Mouse (Mus musculus) neural tube, embryonic 14.5 days (tissue): ENCODE data around the gene Gpr12. TPM values are rescaled to one million over a fixed set of nuclear protein-coding genes. Genes with fewer than 3 reads are reported as not detected.
"Not testable (repeated sequence)": the region's sequence is repeated elsewhere in the genome, so short reads cannot be mapped to it uniquely, and the experiment has no call there.

Experiments used
- ATAC-seq: fragments of 200-750 bp; cut with Nextera tagmentation; 2 replicates; pipeline ENCODE4 v1.8.0; 2017; ENCODE audit warnings: low read depth, mild to moderate bottlenecking, moderate TSS enrichment, moderate library complexity
- H3K27ac ChIP-seq: fragments of 300-500 bp; sonication (generic); 2 replicates; pipeline ENCODE4 v1.5.1; 2014; ENCODE audit warnings: low read depth, mild to moderate bottlenecking, control low read depth, low read length, moderate library complexity, mixed read lengths
- H3K27me3 ChIP-seq: fragments of 300-500 bp; sonication (generic); 2 replicates; pipeline ENCODE4 v1.6.1; 2014; ENCODE audit warnings: low read length; ENCODE audit not compliant: control insufficient read depth, insufficient read depth
- H3K36me3 ChIP-seq: fragments of 300-500 bp; sonication (generic); 2 replicates; pipeline ENCODE4 v1.6.1; 2014; ENCODE audit warnings: low read length, mixed read lengths; ENCODE audit not compliant: control insufficient read depth, insufficient read depth
- H3K4me1 ChIP-seq: fragments of 300-500 bp; sonication (generic); 2 replicates; pipeline ENCODE4 v1.6.1; 2014; ENCODE audit warnings: low read length; ENCODE audit not compliant: control insufficient read depth, insufficient read depth
- H3K4me2 ChIP-seq: fragments of 300-500 bp; sonication (generic); 2 replicates; pipeline ENCODE4 v1.6.1; 2014; ENCODE audit warnings: mild to moderate bottlenecking, low read depth, low read length, control low read depth
- H3K4me3 ChIP-seq: fragments of 300-500 bp; sonication (generic); 2 replicates; pipeline ENCODE4 v1.5.1; 2014; ENCODE audit warnings: low read depth, low read length, control low read depth, mixed read lengths
- H3K9ac ChIP-seq: fragments of 300-500 bp; sonication (generic); replicated peaks from 2 replicates; pipeline ENCODE4 v1.6.1; 2014; ENCODE audit warnings: low read depth, mild to moderate bottlenecking, control low read depth, low read length, mixed read lengths
- H3K9me3 ChIP-seq: fragments of 300-500 bp; sonication (generic); 2 replicates; pipeline ENCODE4 v1.6.1; 2016; ENCODE audit warnings: low read length; ENCODE audit not compliant: control insufficient read depth
- WGBS: fragments of 180-500 bp; shearing (Covaris S2); extraction: QIAGEN DNeasy Blood & Tissue Kit; methylation state at CpG from one replicate; pipeline ENCODE4 v1.1.7; 2014; 5-methylcytosine and 5-hydroxymethylcytosine counted together
- polyA plus RNA-seq: library from polyadenylated mRNA; unstranded; fragments of >200 nt; fragmentation: Nextera tagmentation; extraction: Ambion mirVana; gene quantifications from 2 replicates; pipeline ENCODE4 v1.2.1, GENCODE M21; 2014

The Gpr12 gene
- polyA plus RNA-seq, 1 experiment from 2014 or later: 24.2 TPM

GRCm38 (mm10) chr5:146592580-146592979, 7.5 kb upstream of the Gpr12 start:
- 0 out of 2 replicates have a peak, but pooled peaks cover 6% of the 10 kb centered on the region for H3K9me3 ChIP-seq
- H3K4me2 ChIP-seq: no peak overlapping the region
- no peak overlapping the region for H3K9ac ChIP-seq
- H3K4me1 ChIP-seq: no peaks in the 10 kb centered on the region
- no peaks in the 10 kb centered on the region for H3K36me3 ChIP-seq
- no peak for ATAC-seq
- 15% methylated on average over 5 of the region's 5 CpGs for whole genome bisulfite sequencing
- no peak overlapping the region for H3K27ac ChIP-seq
- H3K27me3 ChIP-seq: peaks cover 5% of the 10 kb centered on the region; the same call in 1 of the 2 replicates
- H3K4me3 ChIP-seq: no peak overlapping the region

- Histone ChIP-seq H3K9ac (no peak overlapping the region), H3K36me3 (no peaks in the 10 kb centered on the region), H3K4me2 (no peak overlapping the region), H3K27me3 (peaks cover 10% of the 10 kb centered on the region), H3K4me3 (no peak overlapping the region), H3K27ac (no peak overlapping the region), H3K4me1 (no peaks in the 10 kb centered on the region), H3K9me3 (0 out of 2 replicates have a peak, but pooled peaks cover 6% of the 10 kb centered on the region)
- 84% methylated on average over 4 of the region's 4 CpGs for WGBS
- ATAC-seq: no peak
Measured at GRCm38 (mm10) chr5:146591636-146592035, 6.6 kb upstream of the Gpr12 start.

GRCm38 (mm10) chr5:146590987-146591386, 5.9 kb upstream of the Gpr12 start:
- no peak overlapping the region for H3K4me2 ChIP-seq
- no peak for ATAC-seq
- peaks cover 15% of the 10 kb centered on the region for H3K27me3 ChIP-seq
- no peaks in the 10 kb centered on the region for H3K36me3 ChIP-seq
- H3K27ac ChIP-seq: no peak overlapping the region
- 45% methylated on average over 4 of the region's 4 CpGs for WGBS
- H3K9me3 ChIP-seq: 0 out of 2 replicates have a peak, but pooled peaks cover 6% of the 10 kb centered on the region
- H3K4me3 ChIP-seq: no peak overlapping the region
- H3K9ac ChIP-seq: no peak overlapping the region
- H3K4me1 ChIP-seq: no peaks in the 10 kb centered on the region

- no peak overlapping the region for H3K27ac ChIP-seq
- no peaks in the 10 kb centered on the region for H3K4me1 ChIP-seq
- H3K4me2 ChIP-seq: no peak overlapping the region
- H3K9me3 ChIP-seq: no peaks in the 10 kb centered on the region
- peaks cover 29% of the 10 kb centered on the region for H3K27me3 ChIP-seq
- no peak overlapping the region for H3K4me3 ChIP-seq
- no peak for ATAC-seq
- 77% methylated on average over 8 of the region's 8 CpGs for WGBS
- H3K36me3 ChIP-seq: no peaks in the 10 kb centered on the region
- H3K9ac ChIP-seq: no peak overlapping the region
Measured at GRCm38 (mm10) chr5:146586357-146587070, 1.5 kb upstream of the Gpr12 start.

- Histone ChIP-seq H3K36me3 (no peaks in the 10 kb centered on the region), H3K27ac (no peak overlapping the region), H3K9me3 (no peaks in the 10 kb centered on the region), H3K4me1 (no peaks in the 10 kb centered on the region), H3K4me3 (peak overlapping the region; percentile 61), H3K4me2 (peak overlapping the region; percentile 85), H3K9ac (peak overlapping the region; percentile 74), H3K27me3 (peaks cover 29% of the 10 kb centered on the region)
- WGBS: 6% methylated on average over 10 of the region's 10 CpGs
- no peak for ATAC-seq
Measured at GRCm38 (mm10) chr5:146585307-146585651, 240 bp upstream of the Gpr12 start.

- 4% methylated on average over 10 of the region's 10 CpGs for WGBS
- Histone ChIP-seq H3K27me3 (peaks cover 25% of the 10 kb centered on the region), H3K27ac (no peak overlapping the region), H3K4me1 (no peaks in the 10 kb centered on the region), H3K36me3 (no peaks in the 10 kb centered on the region), H3K9me3 (no peaks in the 10 kb centered on the region), H3K4me2 (peak overlapping the region; percentile 85), H3K4me3 (peak overlapping the region; percentile 61), H3K9ac (peak overlapping the region; percentile 74)
- ATAC-seq: no peak; the same call in 1 of the 2 replicates
Measured at GRCm38 (mm10) chr5:146584156-146584477, 922 bp downstream of the Gpr12 start.

- Histone ChIP-seq H3K27ac (no peak overlapping the region), H3K4me2 (no peak overlapping the region), H3K9me3 (no peaks in the 10 kb centered on the region), H3K4me1 (no peaks in the 10 kb centered on the region), H3K9ac (no peak overlapping the region), H3K36me3 (no peaks in the 10 kb centered on the region), H3K27me3 (no peaks in the 10 kb centered on the region), H3K4me3 (no peak overlapping the region)
- ATAC-seq: no peak
- WGBS: 91% methylated on average over 3 of the region's 3 CpGs
Measured at GRCm38 (mm10) chr5:146576668-146577067, 8.4 kb downstream of the Gpr12 start.

- 95% methylated on average over 4 of the region's 4 CpGs for WGBS
- H3K9me3 ChIP-seq, H3K27me3 ChIP-seq, H3K27ac ChIP-seq, ATAC-seq, H3K4me2 ChIP-seq, H3K9ac ChIP-seq, H3K4me1 ChIP-seq, H3K36me3 ChIP-seq, H3K4me3 ChIP-seq: not testable (repeated sequence)
Measured at GRCm38 (mm10) chr5:146572735-146573042, 12.3 kb downstream of the Gpr12 start.

- not testable (repeated sequence) for H3K27ac ChIP-seq, H3K4me1 ChIP-seq, H3K36me3 ChIP-seq, H3K4me3 ChIP-seq, H3K9me3 ChIP-seq, H3K4me2 ChIP-seq, H3K9ac ChIP-seq, H3K27me3 ChIP-seq
- 0 out of 2 replicates have a peak, but pooled peaks have one; percentile 51 for ATAC-seq
- 66% methylated on average over 6 of the region's 6 CpGs for WGBS
Measured at GRCm38 (mm10) chr5:146571830-146572734, 13.0 kb downstream of the Gpr12 start.
